Mouse (Mus musculus): Measurements from ENCODE around the gene Robo4. TPM values are rescaled to one million over a fixed set of nuclear protein-coding genes. Genes with fewer than 3 reads are reported as not detected.

Gene Robo4
- polyA plus RNA-seq, 1 experiment, result 5.8 TPM

GRCm38 (mm10) chr9:37400585-37400984, 1.1 kb upstream of the Robo4 start:
- DNase-seq (ENCODE audit: extremely low spot score in 1 of 2, low spot score in 1 of 2), result no peak

DNA sequence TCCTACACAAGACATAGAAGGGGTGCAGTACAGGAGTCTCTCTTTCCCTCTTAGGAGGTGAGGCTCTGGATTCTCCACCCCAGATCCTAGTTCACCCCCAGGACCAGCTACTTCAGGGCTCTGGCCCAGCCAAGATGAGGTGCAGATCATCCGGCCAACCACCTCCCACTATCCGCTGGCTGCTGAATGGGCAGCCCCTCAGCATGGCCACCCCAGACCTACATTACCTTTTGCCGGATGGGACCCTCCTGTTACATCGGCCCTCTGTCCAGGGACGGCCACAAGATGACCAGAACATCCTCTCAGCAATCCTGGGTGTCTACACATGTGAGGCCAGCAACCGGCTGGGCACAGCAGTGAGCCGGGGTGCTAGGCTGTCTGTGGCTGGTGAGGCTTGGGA, 804 bp downstream of the Robo4 start:
- no peak for DNase-seq (ENCODE audit: extremely low spot score in 1 of 2, low spot score in 1 of 2)

DNA sequence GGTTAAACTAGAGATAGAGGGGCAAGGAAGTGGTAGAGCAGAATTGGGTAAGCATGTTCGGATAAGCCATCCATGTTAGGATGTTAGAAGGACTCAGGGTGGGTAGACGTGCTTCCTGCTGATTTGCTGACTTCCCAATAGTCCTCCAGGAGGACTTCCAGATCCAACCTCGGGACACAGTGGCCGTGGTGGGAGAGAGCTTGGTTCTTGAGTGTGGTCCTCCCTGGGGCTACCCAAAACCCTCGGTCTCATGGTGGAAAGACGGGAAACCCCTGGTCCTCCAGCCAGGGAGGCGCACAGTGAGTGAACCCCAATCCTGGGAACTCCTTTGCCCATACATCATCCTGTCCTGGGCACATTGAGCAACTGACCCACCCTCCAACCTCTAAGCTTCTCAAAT, 1.3 kb downstream of the Robo4 start:
- DNase-seq (ENCODE audit: extremely low spot score in 1 of 2, low spot score in 1 of 2), result no peak

GRCm38 (mm10) chr9:37406372-37406771, 4.7 kb downstream of the Robo4 start:
- DNase-seq (ENCODE audit: extremely low spot score in 1 of 2, low spot score in 1 of 2), result peak in 1 of 2 experiments; percentile 64

DNA sequence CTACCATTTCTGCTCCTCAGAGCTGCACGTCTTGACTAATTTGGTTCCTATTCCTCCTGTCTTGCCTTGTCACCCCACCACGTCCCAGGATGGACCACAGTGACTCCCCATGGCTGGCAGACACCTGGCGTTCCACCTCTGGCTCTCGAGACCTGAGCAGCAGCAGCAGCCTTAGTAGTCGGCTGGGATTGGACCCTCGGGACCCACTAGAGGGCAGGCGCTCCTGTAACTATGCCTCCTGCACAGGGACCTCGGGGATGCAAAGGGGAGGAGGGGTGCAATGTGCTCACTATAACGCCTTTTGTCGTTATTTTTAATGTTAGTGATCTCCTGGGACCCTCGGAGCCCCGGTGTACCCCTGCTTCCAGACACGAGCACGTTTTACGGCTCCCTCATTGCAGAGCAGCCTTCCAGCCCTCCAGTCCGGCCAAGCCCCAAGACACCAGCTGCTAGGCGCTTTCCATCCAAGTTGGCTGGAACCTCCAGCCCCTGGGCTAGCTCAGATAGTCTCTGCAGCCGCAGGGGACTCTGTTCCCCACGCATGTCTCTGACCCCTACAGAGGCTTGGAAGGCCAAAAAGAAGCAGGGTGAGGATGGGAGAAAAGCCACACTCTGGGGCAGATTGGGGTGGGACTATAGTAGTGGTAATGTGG, 6.3 kb downstream of the Robo4 start:
- DNase-seq (ENCODE audit: extremely low spot score in 1 of 2, low spot score in 1 of 2), result no peak

DNA sequence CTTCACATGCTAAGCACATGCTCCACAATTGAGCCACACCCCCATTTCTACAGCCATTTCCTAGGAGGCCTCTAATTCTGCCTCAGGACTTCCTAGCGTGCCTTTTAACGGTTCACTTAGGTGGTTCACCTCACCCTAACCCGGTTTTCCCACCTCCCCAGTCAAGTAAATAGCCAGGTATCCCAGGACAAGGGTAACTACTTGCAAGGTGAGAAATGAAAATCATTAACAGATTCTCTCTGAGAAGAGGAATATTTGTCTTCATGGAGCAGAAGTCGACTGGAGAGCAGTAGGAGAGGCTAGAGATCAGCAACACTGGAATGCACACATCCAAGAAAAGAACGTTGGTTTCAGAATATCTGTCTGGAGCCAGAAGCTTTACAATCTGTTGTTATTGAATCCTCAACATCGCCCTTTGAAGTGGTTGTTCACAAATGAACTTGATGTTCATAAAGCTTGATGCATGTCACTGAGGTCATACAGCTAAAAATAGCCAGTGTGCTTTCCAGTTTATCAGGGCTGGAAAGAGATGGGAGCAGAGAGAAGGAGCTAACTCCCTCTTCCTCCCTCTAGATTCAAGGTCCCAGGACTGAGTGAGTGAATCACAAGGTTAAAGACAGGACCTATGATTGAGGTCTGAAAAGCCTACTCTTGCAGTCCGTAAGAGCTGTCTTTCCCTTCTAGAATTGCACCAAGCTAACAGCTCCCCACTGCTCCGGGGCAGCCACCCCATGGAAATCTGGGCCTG, 8.2 kb downstream of the Robo4 start:
- DNase-seq (ENCODE audit: extremely low spot score in 1 of 2, low spot score in 1 of 2), result no peak

GRCm38 (mm10) chr9:37412989-37413388, 11.3 kb downstream of the Robo4 start:
- DNase-seq (ENCODE audit: extremely low spot score in 1 of 2, low spot score in 1 of 2), result no peak

DNA sequence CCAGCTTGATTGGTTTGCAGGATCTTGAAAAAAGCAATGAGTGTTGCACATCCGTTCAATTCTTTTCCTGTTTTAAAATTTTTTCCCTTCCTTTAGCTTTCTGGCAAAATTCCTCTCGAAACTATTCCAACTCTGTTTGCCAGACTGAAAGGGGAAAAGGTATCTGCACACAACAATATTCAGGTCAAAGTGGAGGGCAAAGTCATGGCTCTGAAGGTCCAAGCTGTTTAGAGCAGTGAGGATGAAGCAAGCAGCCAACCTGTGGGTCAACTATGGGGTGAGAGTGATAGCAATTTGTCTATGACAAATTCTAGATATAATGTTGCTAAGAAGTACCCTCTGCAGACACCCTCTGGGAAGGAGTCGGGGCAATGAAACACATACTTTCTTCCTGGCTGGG, 13.0 kb downstream of the Robo4 start:
- no peak for DNase-seq (ENCODE audit: extremely low spot score in 1 of 2, low spot score in 1 of 2)

DNA sequence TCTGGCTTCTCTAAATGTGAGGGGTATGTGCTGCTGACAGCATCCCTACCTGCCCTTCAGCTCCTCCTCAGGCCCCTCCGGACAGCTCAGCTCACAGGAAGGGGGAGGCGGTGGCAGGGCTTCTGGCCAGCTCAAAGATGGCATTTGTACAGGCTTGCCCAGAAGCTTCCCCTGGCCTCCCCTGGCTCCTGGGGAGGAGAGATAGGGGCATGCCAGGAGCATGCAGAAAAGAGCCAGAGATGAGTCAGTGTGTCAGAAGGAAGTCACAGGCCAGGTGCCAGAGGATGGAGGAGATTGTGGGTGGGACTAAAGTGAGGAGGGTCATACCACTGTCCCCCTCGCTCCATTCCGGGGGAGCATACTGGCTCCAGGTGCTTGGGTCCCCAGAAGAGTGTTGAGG, 17.1 kb downstream of the Robo4 start:
- DNase-seq (ENCODE audit: extremely low spot score in 1 of 2, low spot score in 1 of 2), result no peak

- DNase-seq (ENCODE audit: extremely low spot score in 1 of 2, low spot score in 1 of 2), result peak in 1 of 2 experiments; percentile 74
Measured at GRCm38 (mm10) chr9:37420676-37421075, 19.0 kb downstream of the Robo4 start.

GRCm38 (mm10) chr9:37421239-37421638, 19.5 kb downstream of the Robo4 start:
- no peak for DNase-seq (ENCODE audit: extremely low spot score in 1 of 2, low spot score in 1 of 2)

DNA sequence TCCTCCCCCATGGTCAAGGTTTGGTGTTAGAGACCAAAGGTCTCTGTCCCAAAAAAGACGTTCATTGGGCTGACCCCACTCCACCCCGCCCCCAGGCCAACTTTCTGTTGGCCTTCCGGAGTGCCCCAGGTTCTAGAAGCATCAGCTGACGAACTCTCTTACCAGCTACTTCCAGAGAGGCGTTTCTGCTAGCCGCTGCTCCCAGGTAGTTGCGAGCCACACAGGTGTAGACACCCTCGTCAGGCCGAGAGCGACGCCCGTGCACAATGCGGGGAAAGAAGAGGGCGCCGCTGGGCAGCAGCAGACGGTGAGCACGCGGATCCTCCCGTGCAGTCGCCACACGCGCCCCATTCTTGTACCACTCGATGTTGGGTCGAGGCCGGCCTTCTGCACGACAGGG, 27.6 kb downstream of the Robo4 start:
- DNase-seq (ENCODE audit: extremely low spot score in 1 of 2, low spot score in 1 of 2), result no peak

GRCm38 (mm10) chr9:37430582-37430981, 28.9 kb downstream of the Robo4 start:
- DNase-seq (ENCODE audit: extremely low spot score in 1 of 2, low spot score in 1 of 2), result peak; percentile 92 to 98

DNA sequence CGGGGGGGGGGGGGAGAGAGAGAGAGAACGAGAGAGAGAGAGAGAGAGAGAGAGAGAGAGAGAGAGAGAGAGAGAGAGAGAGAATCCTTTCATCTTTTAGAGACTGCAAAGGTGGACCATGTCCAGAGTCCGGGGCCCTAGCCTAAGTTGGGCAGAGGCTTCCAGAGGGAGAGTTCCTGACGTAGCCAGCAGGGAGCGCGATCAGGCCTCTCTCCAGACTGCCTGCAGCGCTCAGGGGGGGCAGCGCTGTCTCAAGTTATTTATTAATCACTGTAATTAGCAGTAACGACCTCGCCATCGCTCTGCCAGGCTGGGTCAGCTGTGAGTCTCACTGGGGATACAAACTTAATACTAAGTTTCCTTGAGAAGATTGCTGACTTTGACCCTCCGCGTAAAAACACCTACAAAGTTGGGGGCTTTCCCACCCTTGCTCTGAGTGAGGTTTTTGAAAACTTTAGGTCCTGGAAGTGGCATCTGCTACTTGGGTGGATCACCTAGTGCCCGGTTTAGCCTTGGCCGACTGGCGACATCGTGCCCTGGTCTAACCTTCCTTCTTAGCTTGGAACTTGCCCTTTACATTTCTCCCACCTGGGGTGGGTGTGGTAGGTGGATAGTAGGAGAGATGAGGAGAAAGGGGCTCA, 30.4 kb downstream of the Robo4 start:
- DNase-seq (ENCODE audit: extremely low spot score in 1 of 2, low spot score in 1 of 2), result peak in 1 of 2 experiments; percentile 77

DNA sequence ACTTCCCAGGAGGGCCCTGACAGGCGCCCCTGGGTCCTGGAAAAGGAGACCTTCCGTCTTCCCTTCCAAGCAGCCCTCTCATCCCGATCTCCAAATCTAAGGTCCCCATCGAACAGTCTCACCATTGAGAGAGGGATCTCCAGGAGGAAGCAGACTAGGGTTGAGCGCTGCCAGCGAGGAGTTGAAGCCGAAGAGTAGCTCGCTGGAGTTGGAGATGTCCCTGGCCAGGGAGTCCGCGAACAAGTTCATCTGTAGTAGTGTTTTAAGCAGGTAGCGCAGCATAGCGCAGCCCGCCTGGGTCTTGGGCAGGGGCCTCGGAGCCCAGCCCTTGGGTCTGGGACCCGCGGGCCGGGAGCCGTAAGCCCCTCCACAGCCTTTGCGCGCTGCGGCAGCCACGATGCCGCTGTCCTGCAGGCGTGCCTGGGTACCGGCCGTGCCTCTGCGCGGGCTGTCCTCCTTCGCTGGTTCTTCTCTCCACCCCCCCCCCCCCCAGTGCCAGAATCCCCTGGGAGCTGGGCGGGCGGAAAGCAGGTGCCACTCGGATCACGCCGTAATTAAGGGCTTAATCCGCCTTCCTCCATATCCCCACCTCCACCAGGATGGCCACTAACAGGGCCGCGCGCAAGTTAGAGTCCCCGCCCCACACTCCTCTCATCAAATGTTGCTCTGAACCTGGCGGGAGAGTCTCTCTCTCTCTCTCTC, 31.2 kb downstream of the Robo4 start, which contains the start of gene Robo3:
Robo3 (minus strand) TSS at position 527 of the 702 bp plus-strand sequence.
- no peak for DNase-seq (ENCODE audit: extremely low spot score in 1 of 2, low spot score in 1 of 2)

DNA sequence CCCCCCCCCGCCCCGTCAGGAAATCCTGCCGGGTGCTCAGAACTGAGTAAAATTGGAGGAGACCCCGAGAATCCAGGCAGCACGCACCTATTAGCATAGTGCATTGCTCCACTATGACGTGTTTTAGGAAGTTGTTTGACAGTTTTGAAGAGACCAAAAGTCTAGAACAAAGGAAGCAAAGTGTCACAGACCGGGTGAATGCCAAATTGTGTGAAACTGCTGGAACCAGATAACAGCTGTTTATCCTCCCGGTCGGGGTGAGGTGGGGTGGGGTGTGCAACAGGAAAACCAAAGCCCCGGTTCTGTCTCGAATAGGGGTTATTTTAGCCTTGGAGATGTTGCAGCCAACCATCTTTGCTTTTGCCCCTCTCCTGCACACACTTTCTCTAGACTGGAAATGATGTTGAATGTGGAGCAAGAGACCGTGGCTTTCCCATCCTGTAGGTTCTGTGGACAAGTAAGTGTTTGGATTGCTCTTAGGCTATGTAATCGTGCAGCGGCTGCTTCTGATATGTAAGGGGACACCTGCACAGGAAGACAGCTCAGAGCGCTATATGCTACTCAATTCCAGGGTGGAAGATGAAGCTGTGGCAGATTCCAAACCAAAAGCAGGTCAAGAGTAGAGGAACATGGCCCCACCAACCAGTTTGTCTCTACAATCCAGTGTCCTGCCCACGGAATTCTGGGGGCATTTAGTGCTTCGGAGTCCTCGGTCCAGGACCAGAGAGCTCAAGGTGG, 32.3 kb downstream of the Robo4 start:
- DNase-seq (ENCODE audit: extremely low spot score in 1 of 2, low spot score in 1 of 2), result no peak

DNA sequence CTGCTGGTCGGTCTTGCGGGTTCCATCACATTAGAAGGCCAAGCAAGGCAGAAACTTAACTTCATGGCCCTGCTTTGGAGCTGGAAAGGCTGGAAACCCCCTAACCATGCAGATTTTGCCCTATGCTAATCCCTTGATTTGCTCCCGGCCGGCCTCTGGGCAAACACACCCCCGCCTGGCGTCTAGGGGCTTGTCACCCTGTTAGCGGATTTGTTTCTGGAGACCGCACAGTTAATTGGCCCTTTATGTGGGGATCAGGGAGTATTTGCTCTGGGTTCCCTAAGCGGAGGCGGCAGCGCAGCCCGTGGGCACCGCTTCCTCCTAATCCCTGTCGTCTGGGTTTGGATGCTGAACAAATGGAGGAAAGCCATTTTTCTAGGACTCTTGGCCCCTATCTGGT, 33.2 kb downstream of the Robo4 start:
- no peak for DNase-seq (ENCODE audit: extremely low spot score in 1 of 2, low spot score in 1 of 2)

DNA sequence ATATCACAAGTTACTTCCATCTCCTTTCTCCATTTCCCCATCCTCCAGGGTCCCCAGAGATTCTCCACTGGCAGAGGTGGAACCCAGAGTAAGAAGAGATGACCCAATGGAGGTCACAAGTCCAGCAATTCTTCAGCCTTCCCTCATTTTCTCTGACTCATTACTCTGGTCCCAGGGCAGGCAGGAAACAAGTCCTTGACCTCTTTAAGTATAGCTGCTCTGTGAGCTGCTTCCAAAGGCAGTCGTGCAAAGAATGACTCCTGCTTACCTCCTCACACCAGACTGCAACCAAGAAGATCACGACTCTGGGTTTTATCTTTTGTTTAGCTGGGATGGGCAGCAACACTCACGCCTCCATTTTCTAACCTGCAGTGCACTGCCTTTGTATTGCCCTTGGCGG, 33.9 kb downstream of the Robo4 start:
- no peak for DNase-seq (ENCODE audit: extremely low spot score in 1 of 2, low spot score in 1 of 2)

GRCm38 (mm10) chr9:37437772-37438735, 36.4 kb downstream of the Robo4 start:
- peak in 1 of 2 experiments; percentile 39 for DNase-seq (ENCODE audit: extremely low spot score in 1 of 2, low spot score in 1 of 2)
